Mouse (Mus musculus): Measurements from ENCODE around the gene Cabp2.
"Not testable (repeated sequence)": the region's sequence is repeated elsewhere in the genome, so short reads cannot be mapped to it uniquely, and the experiment has no call there.

Gene Cabp2

GRCm38 (mm10) chr19:4102626-4103025, 21.2 kb downstream of the Cabp2 start:
- DNase-seq: no peak

- no peak for DNase-seq
These were observed 21.9 kb downstream of the Cabp2 start for GRCm38 (mm10) chr19:4103294-4103693.

GRCm38 (mm10) chr19:4103792-4104191, 22.4 kb downstream of the Cabp2 start:
- DNase-seq: no peak

- DNase-seq: no peak
These were observed 23.4 kb downstream of the Cabp2 start for GRCm38 (mm10) chr19:4104675-4105194.

GRCm38 (mm10) chr19:4106654-4107053, 25.3 kb downstream of the Cabp2 start:
- no peak for DNase-seq

GRCm38 (mm10) chr19:4108535-4108934, 27.2 kb downstream of the Cabp2 start:
- DNase-seq: no peak

- DNase-seq: no peak
These were observed 30.9 kb downstream of the Cabp2 start for GRCm38 (mm10) chr19:4112063-4112960.

- DNase-seq: peak; percentile 85
These were observed 31.9 kb downstream of the Cabp2 start for GRCm38 (mm10) chr19:4113186-4113805.

- peak; percentile 63 for DNase-seq
These were observed 32.4 kb downstream of the Cabp2 start for GRCm38 (mm10) chr19:4113806-4114230.

GRCm38 (mm10) chr19:4114551-4114950, 33.2 kb downstream of the Cabp2 start:
- no peak for DNase-seq

GRCm38 (mm10) chr19:4115144-4115543, 33.8 kb downstream of the Cabp2 start:
- DNase-seq: no peak

GRCm38 (mm10) chr19:4115816-4116215, 34.4 kb downstream of the Cabp2 start:
- DNase-seq: no peak

- no peak for DNase-seq
These were observed 35.6 kb downstream of the Cabp2 start for GRCm38 (mm10) chr19:4117006-4117405.

GRCm38 (mm10) chr19:4118350-4118749, 37.0 kb downstream of the Cabp2 start:
- DNase-seq: no peak

- no peak for DNase-seq
These were observed 38.5 kb downstream of the Cabp2 start for GRCm38 (mm10) chr19:4119716-4120487.

- DNase-seq: no peak
These were observed 39.1 kb downstream of the Cabp2 start for GRCm38 (mm10) chr19:4120496-4120895.

GRCm38 (mm10) chr19:4121097-4121805, 39.9 kb downstream of the Cabp2 start:
- DNase-seq: peak; percentile 99

- DNase-seq: not testable (repeated sequence)
These were observed 40.5 kb downstream of the Cabp2 start for GRCm38 (mm10) chr19:4121896-4122295.

GRCm38 (mm10) chr19:4122411-4123370, 41.3 kb downstream of the Cabp2 start:
- DNase-seq: no peak

GRCm38 (mm10) chr19:4124432-4124831, 43.1 kb downstream of the Cabp2 start:
- no peak for DNase-seq

- not testable (repeated sequence) for DNase-seq
These were observed 43.9 kb downstream of the Cabp2 start for GRCm38 (mm10) chr19:4125268-4125667.

Measured in kidney, adult 11 months (tissue).